ENCODE assay signal across 8 mouse cellular contexts in genomic region chr11:77762783-77763672, GRCm38 (mm10). TPM values are rescaled to one million over a fixed set of nuclear protein-coding genes. Genes with fewer than 3 reads are reported as not detected.
DNase-seq lines count a peak whose midpoint lies in the region; ATAC-seq lines count a peak whose summit lies in the region.

Gene Myo18a, plus strand, starts transcription at chr11:77763246.

- peak within 1 kb of the TSS; percentile 83 for H3K27ac ChIP-seq in intestine, embryonic 15.5 days

- peak; percentile 93 for DNase-seq in adrenal gland, adult 2 months
- DNase-seq in embryo, embryonic 9.5 days (ENCODE audit: extremely low spot score): peak; percentile 83
- DNase-seq in gastrocnemius, postnatal 4 days (ENCODE audit: low spot score in 2 of 2): peak; percentile 88 to 91
- DNase-seq in left cerebral cortex, postnatal 36 days (ENCODE audit: low spot score in 2 of 2): peak; percentile 81 to 86
- peak; percentile 86 for DNase-seq in mesoderm, embryonic 11.5 days (ENCODE audit: low read depth, low spot score)
- DNase-seq in right cerebral cortex, postnatal 14 days: peak; percentile 86
- DNase-seq in urinary bladder, postnatal 25 days (ENCODE audit: low spot score): peak; percentile 92

- intact Hi-C loops in left cerebral cortex, postnatal 36 days (cut with DNase I): loop anchor here (1.0 to 5.0 kb wide), 2 partner anchors 30 to 76 kb away; partner anchors contain the start of gene Nufip2

- WGBS in intestine, embryonic 15.5 days: 2% methylated on average over 79 of the region's 79 CpGs

- peaks cover 34% of the 10 kb centered on the region for H3K4me1 ChIP-seq in intestine, embryonic 15.5 days (replicated peaks)

- peak within 1 kb of the TSS; percentile 91 for H3K4me3 ChIP-seq in intestine, embryonic 15.5 days (replicated peaks)

- no peaks in the 10 kb centered on the region for H3K36me3 ChIP-seq in intestine, embryonic 15.5 days

- H3K4me2 ChIP-seq in intestine, embryonic 15.5 days (replicated peaks): peak within 1 kb of the TSS; percentile 87

- no peaks in the 10 kb centered on the region for H3K9me3 ChIP-seq in intestine, embryonic 15.5 days

- H3K27me3 ChIP-seq in intestine, embryonic 15.5 days (replicated peaks): no peaks in the 10 kb centered on the region; the same call in 1 of the 2 replicates

- H3K9ac ChIP-seq in intestine, embryonic 15.5 days: peak within 1 kb of the TSS; percentile 91

- peak; percentile 82 for ATAC-seq in intestine, embryonic 15.5 days

RNA-seq across cellular contexts. Expression of gene Myo18a, which starts in this region (rescaled TPM):
- total RNA-seq in adrenal gland, adult 2 months (2021): 10 to 100 TPM; 50.4 to 75.6 TPM
- polyA plus RNA-seq in adrenal gland, adult 2 months (2012; rRNA removed): 66.5 and 70.4 TPM in 2 replicates
- 100 to 1,000 TPM; 261 to 280 TPM for total RNA-seq in gastrocnemius, postnatal 4 days (2021)
- 27.7 and 32.1 TPM in 2 replicates for polyA plus RNA-seq in intestine, embryonic 15.5 days (2015; fragmentation: Nextera tagmentation; extraction: Ambion mirVana)
- 100 to 1,000 TPM; 141 to 180 TPM for total RNA-seq in left cerebral cortex, postnatal 36 days (2021)

Comparison
In these comparisons a context has a peak if more than half of its experiments do, and no peak if none do; other contexts are left out.
1. Peak in every context shown above with its lines: DNase-seq, ATAC-seq, H3K4me3 ChIP-seq and H3K27ac ChIP-seq.